Mouse (Mus musculus): ENCODE data around the gene Gpr62.

DNA sequence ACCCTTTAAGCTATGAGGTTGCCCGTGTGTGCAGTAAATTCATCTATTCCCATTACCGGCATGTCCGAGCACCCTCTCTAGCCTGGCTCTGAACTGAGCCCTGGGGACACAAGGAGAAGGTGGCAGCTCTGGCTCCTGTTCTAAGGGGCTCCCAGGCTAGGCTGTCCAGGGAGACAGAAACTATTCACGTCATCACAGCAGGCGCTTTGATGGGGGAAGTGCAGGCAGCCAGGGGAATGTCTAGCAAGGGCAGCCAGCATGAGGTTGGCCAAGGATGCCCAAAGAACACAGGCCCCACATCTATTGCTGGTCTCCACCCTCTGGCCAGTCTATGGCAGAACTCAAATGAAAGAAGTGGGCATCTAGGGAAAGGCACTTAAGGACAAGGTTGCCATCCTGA lies 7.8 kb downstream of the Gpr62 start:
- TF ChIP-seq GABPA (IDR thresholded peaks at IDR 0.05; ENCODE audit: insufficient replicate concordance, low read depth, low read length) (no peak), POLR2A (IDR thresholded peaks at IDR 0.05; ENCODE audit: low read depth, low read length) (no peak), CTCF (conservative IDR thresholded peaks at IDR 0.05 in 1 of 2, IDR thresholded peaks at IDR 0.05 in 1 of 2; ENCODE audit: low read depth in 2 of 2, low read length in 2 of 2) (no peak), POLR2AphosphoS2 (IDR thresholded peaks at IDR 0.05; ENCODE audit: low read depth, low read length) (no peak)

Measured in CH12.LX (cell line).